Comparison of ENCODE assay signal across 32 mouse cellular contexts in the genomic region with DNA sequence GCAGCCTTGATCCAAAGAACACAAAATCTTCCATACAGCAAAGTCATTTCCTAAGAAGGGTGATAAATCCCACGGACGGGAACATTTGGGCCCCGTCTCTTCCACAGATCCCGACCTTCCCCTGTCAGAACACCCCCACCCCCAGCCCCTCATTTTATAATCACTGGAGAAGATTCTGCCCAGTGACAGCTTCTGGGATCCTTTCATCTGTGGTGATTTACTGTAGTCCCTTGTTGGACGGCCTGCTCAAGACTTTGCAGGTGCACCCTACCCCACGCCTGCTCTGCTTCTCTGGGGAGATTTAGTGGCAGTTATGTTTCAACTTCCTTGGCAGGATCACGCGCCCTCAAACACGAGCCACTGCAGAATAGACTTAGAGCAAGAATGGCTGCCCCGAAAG. TPM values are rescaled to one million over a fixed set of nuclear protein-coding genes. Genes with fewer than 3 reads are reported as not detected.
DNase-seq lines count a peak whose midpoint lies in the region; ATAC-seq and TF ChIP-seq lines count a peak whose summit lies in the region.
"Had no signal": no experiment of that assay in that cellular context is flagged by ENCODE, and none has a peak within 500 bp of the region (broad histone marks: within the 10 kb centered on the region; RNA-seq: fewer than 3 reads in every experiment).

No protein-coding gene starts in this region.

- no peak overlapping the region for H3K4me2 ChIP-seq in lung, postnatal 0 days (replicated peaks; ENCODE audit: low read depth, low read length)
- H3K4me2 ChIP-seq in limb, embryonic 15.5 days = no peak overlapping the region
- H3K4me2 ChIP-seq in forebrain, postnatal 0 days (ENCODE audit: low read depth) = no peak overlapping the region
- H3K4me2 ChIP-seq: embryonic facial prominence, embryonic 15.5 days; forebrain, embryonic 12.5 days; heart, embryonic 11.5 days; hindbrain, embryonic 12.5 days; midbrain, embryonic 12.5 days; neural tube, embryonic 15.5 days had no signal

- 38% methylated on average over 10 of the region's 10 CpGs for WGBS in kidney, adult 2 months
- WGBS in lung, postnatal 0 days = 63% methylated on average over 10 of the region's 10 CpGs
- WGBS in limb, embryonic 15.5 days = 37% methylated on average over 10 of the region's 10 CpGs
- WGBS in forebrain, postnatal 0 days = 80% methylated on average over 10 of the region's 10 CpGs

- no peaks in the 10 kb centered on the region for H3K36me3 ChIP-seq in kidney, adult 2 months (ENCODE audit: control insufficient read depth, insufficient read depth, low read length)
- H3K36me3 ChIP-seq in lung, postnatal 0 days (ENCODE audit: insufficient read depth, low read length) = no peaks in the 10 kb centered on the region
- H3K36me3 ChIP-seq in limb, embryonic 15.5 days = no peaks in the 10 kb centered on the region
- H3K36me3 ChIP-seq in forebrain, postnatal 0 days (ENCODE audit: insufficient read depth) = no peaks in the 10 kb centered on the region
- H3K36me3 ChIP-seq: embryonic facial prominence, embryonic 10.5 days; embryonic facial prominence, embryonic 15.5 days; forebrain, embryonic 12.5 days; G1E; hindbrain, embryonic 12.5 days; midbrain, embryonic 12.5 days; neural tube, embryonic 15.5 days had no signal

- H3K9ac ChIP-seq in lung, postnatal 0 days (replicated peaks; ENCODE audit: low read depth) = no peak overlapping the region
- no peak overlapping the region for H3K9ac ChIP-seq in limb, embryonic 15.5 days
- no peak overlapping the region for H3K9ac ChIP-seq in forebrain, postnatal 0 days
- H3K9ac ChIP-seq: embryonic facial prominence, embryonic 15.5 days; forebrain, embryonic 12.5 days; hindbrain, embryonic 12.5 days; liver, embryonic 14.5 days; midbrain, embryonic 12.5 days; neural tube, embryonic 15.5 days had no signal

- no peak overlapping the region for H3K4me3 ChIP-seq in kidney, adult 2 months (ENCODE audit: insufficient read depth, low read depth, low read length)
- no peak overlapping the region for H3K4me3 ChIP-seq in lung, postnatal 0 days (ENCODE audit: low read depth, low read length)
- no peak overlapping the region for H3K4me3 ChIP-seq in limb, embryonic 15.5 days
- H3K4me3 ChIP-seq in forebrain, postnatal 0 days (ENCODE audit: low read depth, low read length) = no peak overlapping the region
- H3K4me3 ChIP-seq: embryonic facial prominence, embryonic 10.5 days; embryonic facial prominence, embryonic 15.5 days; forebrain, embryonic 12.5 days; hindbrain, embryonic 12.5 days; layer of hippocampus, adult 2 months; left cerebral cortex, adult 2 months; midbrain, embryonic 12.5 days; neural tube, embryonic 15.5 days had no signal

- ATAC-seq in lung, postnatal 0 days = peak; percentile 5; the same call in 1 of the 2 replicates
- no peak for ATAC-seq in limb, embryonic 15.5 days (ENCODE audit: insufficient number of reproducible peaks, low FRiP score, low TSS enrichment, low read depth)
- ATAC-seq in forebrain, postnatal 0 days = no peak
- ATAC-seq: hindbrain, postnatal 0 days; intestine, postnatal 0 days had no signal

- no peaks in the 10 kb centered on the region for H3K4me1 ChIP-seq in kidney, adult 2 months (ENCODE audit: control insufficient read depth, insufficient read depth, low read length)
- H3K4me1 ChIP-seq in lung, postnatal 0 days (ENCODE audit: insufficient read depth, low read depth, low read length) = no peaks in the 10 kb centered on the region
- peaks cover 45% of the 10 kb centered on the region for H3K4me1 ChIP-seq in limb, embryonic 15.5 days
- 0 out of 2 replicates have a peak, but pooled peaks cover 3% of the 10 kb centered on the region for H3K4me1 ChIP-seq in forebrain, postnatal 0 days (ENCODE audit: insufficient read depth)

- peak; percentile 25 to 67 for DNase-seq in adrenal gland, adult (ENCODE audit: inconsistent age in 2 of 2, low spot score in 1 of 2)
- DNase-seq in adrenal gland, adult 18-20 months (ENCODE audit: low spot score in 2 of 2) = no peak
- DNase-seq in kidney, adult 2 months = peak; percentile 33
- DNase-seq in kidney, adult 9 months = no peak
- DNase-seq in lung, postnatal 0 days (ENCODE audit: low spot score) = peak; percentile 33
- no peak for DNase-seq in lung, postnatal 4 days
- DNase-seq in forebrain, postnatal 0 days = no peak
- DNase-seq: cerebellum, adult 8-10 months; cerebellum, postnatal 25 days; gastrocnemius, postnatal 14 days; heart, adult 11 months; heart, postnatal 36 days; liver; lung, adult 2 months; lung, postnatal 14 days; retina, postnatal 1 day; right cerebral cortex, postnatal 14 days; thymus, postnatal 4 days had no signal

- TF ChIP-seq CTCF in kidney, adult 2 months (conservative IDR thresholded peaks at IDR 0.05; ENCODE audit: insufficient read depth, insufficient read length, low read depth, low read length) = no peak
- TF ChIP-seq CTCF in lung, postnatal 0 days (IDR thresholded peaks at IDR 0.05) = no peak
- no peak for TF ChIP-seq CTCF in forebrain, postnatal 0 days (IDR thresholded peaks at IDR 0.05; ENCODE audit: low read depth)

- H3K27ac ChIP-seq in kidney, adult 2 months (ENCODE audit: insufficient read depth, low read depth, low read length) = no peak overlapping the region
- no peak overlapping the region for H3K27ac ChIP-seq in lung, postnatal 0 days (ENCODE audit: low read length)
- 0 out of 2 replicates have a peak overlapping the region, but pooled peaks have one; percentile 47 for H3K27ac ChIP-seq in limb, embryonic 15.5 days
- H3K27ac ChIP-seq in forebrain, postnatal 0 days (ENCODE audit: low read depth, low read length) = no peak overlapping the region
- H3K27ac ChIP-seq: embryonic facial prominence, embryonic 10.5 days; embryonic facial prominence, embryonic 15.5 days; forebrain, embryonic 12.5 days; hindbrain, embryonic 12.5 days; hindbrain, postnatal 0 days; left cerebral cortex, adult 2 months; liver, embryonic 14.5 days; midbrain, embryonic 12.5 days; neural tube, embryonic 15.5 days had no signal

- TF ChIP-seq POLR2A in kidney, adult 2 months (IDR thresholded peaks at IDR 0.05; ENCODE audit: low read depth, low read length) = no peak

- no peak for TF ChIP-seq EP300 in lung, postnatal 0 days (IDR thresholded peaks at IDR 0.05)

- H3K27me3 ChIP-seq in kidney, adult 2 months (replicated peaks; ENCODE audit: control insufficient read depth, insufficient read depth, low read length) = no peaks in the 10 kb centered on the region
- no peaks in the 10 kb centered on the region for H3K27me3 ChIP-seq in lung, postnatal 0 days (replicated peaks; ENCODE audit: insufficient read depth, low read length)
- no peaks in the 10 kb centered on the region for H3K27me3 ChIP-seq in limb, embryonic 15.5 days
- H3K27me3 ChIP-seq in forebrain, postnatal 0 days (ENCODE audit: insufficient read depth, low read length) = no peaks in the 10 kb centered on the region
- H3K27me3 ChIP-seq: embryonic facial prominence, embryonic 15.5 days; forebrain, embryonic 12.5 days; hindbrain, embryonic 12.5 days; midbrain, embryonic 12.5 days; neural tube, embryonic 15.5 days had no signal

- H3K9me3 ChIP-seq in lung, postnatal 0 days (ENCODE audit: low read length) = no peaks in the 10 kb centered on the region
- H3K9me3 ChIP-seq in limb, embryonic 15.5 days = no peaks in the 10 kb centered on the region
- no peaks in the 10 kb centered on the region for H3K9me3 ChIP-seq in forebrain, postnatal 0 days (ENCODE audit: low read length)
- H3K9me3 ChIP-seq: embryonic facial prominence, embryonic 15.5 days; forebrain, embryonic 12.5 days; hindbrain, embryonic 12.5 days; midbrain, embryonic 12.5 days; neural tube, embryonic 15.5 days had no signal

RNA-seq across cellular contexts. Expression of a gene that starts 44.6 kb away (rescaled TPM):
- 100 to 1,000 TPM; 324 to 336 TPM for total RNA-seq in adrenal gland, adult 18-20 months (2021)
- 215 and 275 TPM in 2 replicates for polyA plus RNA-seq in kidney, adult 2 months (2012; rRNA removed)
- 837 and 926 TPM in 2 replicates for polyA plus RNA-seq in lung, postnatal 0 days (2015; fragmentation: Nextera tagmentation; extraction: Ambion mirVana)
- polyA plus RNA-seq in limb, embryonic 15.5 days (2015; fragmentation: Nextera tagmentation; extraction: Ambion mirVana) = 689 and 692 TPM in 2 replicates
- total RNA-seq in forebrain, postnatal 0 days (2014; rRNA removed) = 347 and 486 TPM in 2 replicates
- polyA plus RNA-seq in forebrain, postnatal 0 days (2015; fragmentation: Nextera tagmentation; extraction: Ambion mirVana) = 660 and 719 TPM in 2 replicates

RNA-seq across cellular contexts. Expression of a gene that starts 44.7 kb away (rescaled TPM):
- total RNA-seq in adrenal gland, adult 18-20 months (2021) = 10 to 100 TPM; 13.9 to 14.7 TPM
- polyA plus RNA-seq in kidney, adult 2 months (2012; rRNA removed) = 4.9 and 5.2 TPM in 2 replicates
- polyA plus RNA-seq in lung, postnatal 0 days (2015; fragmentation: Nextera tagmentation; extraction: Ambion mirVana) = 25.1 and 29.3 TPM in 2 replicates
- polyA plus RNA-seq in limb, embryonic 15.5 days (2015; fragmentation: Nextera tagmentation; extraction: Ambion mirVana) = 10.1 and 13.5 TPM in 2 replicates
- 47.1 and 57.7 TPM in 2 replicates for total RNA-seq in forebrain, postnatal 0 days (2014; rRNA removed)
- polyA plus RNA-seq in forebrain, postnatal 0 days (2015; fragmentation: Nextera tagmentation; extraction: Ambion mirVana) = 9.9 and 14.1 TPM in 2 replicates

Comparison
In these comparisons a context has a peak if more than half of its experiments do, and no peak if none do; other contexts are left out.
1. DNase-seq: peak in adrenal gland, adult (2 of 2), kidney, adult 2 months (single experiment) and lung, postnatal 0 days (single experiment); none in adrenal gland, adult 18-20 months (0 of 2), kidney, adult 9 months (single experiment), lung, postnatal 4 days (0 of 2) and forebrain, postnatal 0 days (single experiment).